Mouse (Mus musculus) splenic B cell, adult 2 months (primary cell): Measurements from ENCODE around the gene Emsy.

Experiments used
- DNase-seq: peaks from one replicate; pipeline ENCODE4 v3.0.0-alpha.2; 2011; ENCODE audit warnings: low read depth, low spot score
- H3K27me3 ChIP-seq: 2 replicates; pipeline ENCODE4 v1.6.1; 2012; ENCODE audit warnings: mild to moderate bottlenecking, low read length, moderate library complexity, mixed read lengths; ENCODE audit not compliant: control insufficient read depth, poor library complexity, insufficient read depth, severe bottlenecking
- H3K36me3 ChIP-seq: 2 replicates; pipeline ENCODE4 v1.6.1; 2012; ENCODE audit warnings: mild to moderate bottlenecking, low read length, moderate library complexity, mixed read lengths; ENCODE audit not compliant: control insufficient read depth, poor library complexity, insufficient read depth, severe bottlenecking

Gene Emsy

GRCm38 (mm10) chr7:98680691-98681090 is 24.1 kb upstream of the Emsy start:
- no peaks in the 10 kb centered on the region for H3K27me3 ChIP-seq
- DNase-seq: no peak
- no peaks in the 10 kb centered on the region for H3K36me3 ChIP-seq

GRCm38 (mm10) chr7:98678441-98678840 is 21.9 kb upstream of the Emsy start:
- H3K27me3 ChIP-seq: no peaks in the 10 kb centered on the region
- DNase-seq: no peak
- H3K36me3 ChIP-seq: no peaks in the 10 kb centered on the region

GRCm38 (mm10) chr7:98677511-98677910 is 20.9 kb upstream of the Emsy start:
- DNase-seq: no peak
- H3K36me3 ChIP-seq: no peaks in the 10 kb centered on the region
- H3K27me3 ChIP-seq: no peaks in the 10 kb centered on the region

GRCm38 (mm10) chr7:98674344-98674743 is 17.8 kb upstream of the Emsy start:
- DNase-seq: no peak
- H3K27me3 ChIP-seq: no peaks in the 10 kb centered on the region
- no peaks in the 10 kb centered on the region for H3K36me3 ChIP-seq

GRCm38 (mm10) chr7:98672241-98672955 is 15.8 kb upstream of the Emsy start:
- no peaks in the 10 kb centered on the region for H3K36me3 ChIP-seq
- H3K27me3 ChIP-seq: peaks cover 2% of the 10 kb centered on the region; the same call in 1 of the 2 replicates
- no peak for DNase-seq

GRCm38 (mm10) chr7:98671416-98671815 is 14.8 kb upstream of the Emsy start:
- Histone ChIP-seq H3K36me3 (no peaks in the 10 kb centered on the region), H3K27me3 (peaks cover 2% of the 10 kb centered on the region; the same call in 1 of the 2 replicates)
- DNase-seq: no peak

- no peaks in the 10 kb centered on the region for H3K36me3 ChIP-seq
- no peak for DNase-seq
- H3K27me3 ChIP-seq: peaks cover 2% of the 10 kb centered on the region; the same call in 1 of the 2 replicates
Measured at GRCm38 (mm10) chr7:98670831-98671230, 14.2 kb upstream of the Emsy start.

- peaks cover 2% of the 10 kb centered on the region; the same call in 1 of the 2 replicates for H3K27me3 ChIP-seq
- no peaks in the 10 kb centered on the region for H3K36me3 ChIP-seq
- no peak for DNase-seq
Measured at GRCm38 (mm10) chr7:98667956-98668746, 11.6 kb upstream of the Emsy start.

GRCm38 (mm10) chr7:98665726-98666125 is 9.1 kb upstream of the Emsy start:
- no peaks in the 10 kb centered on the region for H3K36me3 ChIP-seq
- no peak for DNase-seq
- peaks cover 2% of the 10 kb centered on the region; the same call in 1 of the 2 replicates for H3K27me3 ChIP-seq

GRCm38 (mm10) chr7:98665166-98665565 is 8.6 kb upstream of the Emsy start:
- no peak for DNase-seq
- Histone ChIP-seq H3K36me3 (no peaks in the 10 kb centered on the region), H3K27me3 (peaks cover 2% of the 10 kb centered on the region; the same call in 1 of the 2 replicates)

- H3K27me3 ChIP-seq: no peaks in the 10 kb centered on the region
- H3K36me3 ChIP-seq: peaks cover 2% of the 10 kb centered on the region; the same call in 1 of the 2 replicates
- DNase-seq: peak; percentile 62
Measured at GRCm38 (mm10) chr7:98655681-98656530, 677 bp downstream of the Emsy start.

GRCm38 (mm10) chr7:98651651-98652050 is 4.9 kb downstream of the Emsy start:
- Histone ChIP-seq H3K27me3 (no peaks in the 10 kb centered on the region), H3K36me3 (peaks cover 4% of the 10 kb centered on the region; the same call in 1 of the 2 replicates)
- DNase-seq: peak; percentile 4

GRCm38 (mm10) chr7:98644238-98644637 is 12.3 kb downstream of the Emsy start:
- DNase-seq: no peak
- no peaks in the 10 kb centered on the region for H3K27me3 ChIP-seq
- peaks cover 6% of the 10 kb centered on the region for H3K36me3 ChIP-seq

GRCm38 (mm10) chr7:98636607-98637006 is 20.0 kb downstream of the Emsy start:
- DNase-seq: no peak
- Histone ChIP-seq H3K36me3 (peaks cover 10% of the 10 kb centered on the region; the same call in 1 of the 2 replicates), H3K27me3 (no peaks in the 10 kb centered on the region)
